Mouse (Mus musculus) embryo, embryonic 11.5 days (tissue): ENCODE measurements around the gene Ppp2r5e.
"Not testable (repeated sequence)": the region's sequence is repeated elsewhere in the genome, so short reads cannot be mapped to it uniquely, and the experiment has no call there.

ENCODE experiments used
- DNase-seq: peaks from one replicate; pipeline ENCODE4 v3.0.0-alpha.2; 2012; ENCODE audit warnings: low read depth, low spot score

Ppp2r5e gene

DNA sequence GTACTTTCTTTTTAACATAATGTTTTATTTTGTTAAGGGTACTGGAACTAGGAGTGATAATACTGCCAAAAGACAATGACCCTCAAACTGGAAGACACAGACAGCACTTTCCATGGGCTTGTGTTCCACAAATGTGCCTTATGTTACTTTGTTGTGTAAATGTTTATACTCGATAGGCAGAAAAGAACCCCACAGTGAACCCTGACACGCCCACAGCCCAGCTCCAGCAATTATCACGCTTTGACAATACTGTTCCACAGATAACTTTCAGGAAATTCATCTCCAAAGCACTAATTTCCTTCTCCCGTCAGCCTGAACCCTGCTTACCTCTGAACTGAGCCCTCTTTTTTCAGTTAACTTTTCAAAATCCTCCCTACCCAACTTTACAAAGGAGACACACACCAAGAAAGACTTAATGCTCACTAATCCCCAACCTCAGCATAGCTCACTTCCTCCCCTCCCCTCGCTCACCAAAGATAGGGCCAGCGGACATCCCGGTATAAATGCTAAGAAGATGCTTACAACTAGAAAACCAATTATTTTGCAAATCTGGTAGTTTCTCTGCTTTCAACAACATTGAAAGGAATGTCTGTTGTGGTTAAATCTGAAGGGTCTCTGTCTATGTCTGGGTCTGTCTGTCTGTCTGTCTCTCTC is 58.9 kb downstream of the Ppp2r5e start:
- DNase-seq: no peak

DNA sequence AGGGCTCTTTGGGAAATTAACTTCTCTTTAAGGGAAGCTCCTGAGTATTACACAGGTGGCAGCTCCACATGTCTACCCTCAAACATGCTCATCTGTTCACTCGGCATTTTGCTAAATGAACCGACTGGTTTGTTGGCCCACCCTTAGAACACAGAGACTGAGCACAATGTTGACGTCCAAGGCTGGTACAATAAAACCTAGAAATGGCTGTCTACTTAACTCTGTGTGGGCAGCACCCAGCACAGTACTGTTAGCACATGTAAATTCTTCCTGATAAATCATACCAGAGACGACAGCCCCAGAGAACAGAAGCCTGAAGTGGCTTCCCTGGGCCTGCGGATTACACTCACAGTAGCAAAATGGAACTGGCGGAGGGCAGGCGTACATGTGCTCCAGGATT is 59.5 kb downstream of the Ppp2r5e start:
- DNase-seq: no peak

DNA sequence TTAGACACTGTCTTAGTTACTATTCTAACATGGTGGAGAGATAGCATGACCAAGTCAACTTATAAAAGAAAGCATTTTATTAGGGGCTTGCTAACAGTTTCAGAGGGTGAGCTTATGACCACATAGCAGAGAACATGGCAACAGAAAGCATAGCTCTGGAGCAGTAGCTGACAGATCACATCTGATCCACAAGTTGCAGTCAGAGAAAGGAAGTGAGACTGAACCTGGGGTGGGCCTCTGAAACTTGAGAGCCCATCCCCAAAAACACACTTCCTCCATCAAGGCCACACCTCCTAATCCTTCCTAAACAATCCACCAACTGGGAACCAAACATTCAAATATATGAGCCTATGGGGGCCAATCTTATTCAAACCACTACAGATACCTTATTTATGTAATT is 62.9 kb downstream of the Ppp2r5e start:
- no peak for DNase-seq

DNA sequence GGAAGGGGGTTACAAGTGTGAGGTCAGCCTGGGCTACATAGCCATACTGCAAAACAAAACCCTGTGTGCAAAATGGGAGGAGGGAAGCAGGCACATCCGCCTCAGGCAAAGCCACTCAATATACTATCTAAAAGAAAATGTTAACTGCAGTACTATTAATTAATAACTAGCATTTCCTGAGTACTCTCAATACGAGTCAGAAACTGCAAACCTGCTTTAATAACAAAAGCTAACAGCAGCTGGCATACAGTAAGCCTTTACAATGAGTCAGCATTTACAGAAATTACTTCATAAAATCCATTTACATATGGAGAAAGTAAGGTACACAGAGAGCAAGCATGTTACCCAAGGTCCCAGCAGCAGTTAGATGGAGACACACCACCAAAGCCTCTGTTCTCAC is 64.2 kb downstream of the Ppp2r5e start:
- no peak for DNase-seq

DNA sequence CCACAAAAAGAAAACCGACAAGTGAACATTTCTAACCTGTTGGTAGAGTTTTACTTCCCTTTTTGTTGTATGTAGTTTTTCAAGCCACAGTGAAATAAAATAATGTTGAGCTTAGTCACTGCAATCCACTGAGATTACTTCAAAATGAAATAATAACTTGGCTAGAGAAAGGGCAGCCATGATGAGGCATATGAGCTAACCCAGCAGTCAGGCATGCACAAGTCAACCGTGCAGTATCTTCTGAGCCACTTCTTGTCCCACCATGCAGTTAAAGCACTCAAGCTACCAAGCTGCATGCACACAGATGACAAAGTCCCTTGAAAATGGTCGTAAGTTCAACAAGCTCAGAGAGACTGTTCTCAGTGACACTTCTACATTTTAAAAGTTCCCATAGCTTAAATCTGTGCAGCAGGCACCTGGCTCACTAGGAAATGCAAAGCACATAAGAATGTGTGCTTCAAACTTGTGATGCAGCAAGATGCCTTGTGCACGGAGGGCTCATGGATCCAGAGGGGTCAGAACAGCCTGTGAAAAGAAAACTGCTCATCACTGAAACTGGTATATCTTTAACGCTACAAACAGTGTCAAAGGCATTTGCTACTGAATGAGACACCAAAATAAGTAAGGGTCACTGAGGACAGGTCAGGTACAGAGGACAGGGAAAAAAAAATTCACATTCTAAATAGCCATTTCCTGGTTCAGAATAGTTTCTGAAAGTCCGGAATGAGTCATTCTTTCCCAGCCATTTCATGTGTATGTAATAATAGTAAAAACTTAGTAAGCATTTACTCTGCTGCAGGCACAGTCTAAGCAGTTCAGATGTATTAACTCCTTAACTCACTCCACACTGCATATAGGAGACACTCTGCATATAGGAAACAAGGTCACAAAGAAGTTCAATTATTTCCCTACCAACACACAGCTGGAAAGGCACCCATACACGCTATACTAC is 66.9 kb downstream of the Ppp2r5e start:
- no peak for DNase-seq

DNA sequence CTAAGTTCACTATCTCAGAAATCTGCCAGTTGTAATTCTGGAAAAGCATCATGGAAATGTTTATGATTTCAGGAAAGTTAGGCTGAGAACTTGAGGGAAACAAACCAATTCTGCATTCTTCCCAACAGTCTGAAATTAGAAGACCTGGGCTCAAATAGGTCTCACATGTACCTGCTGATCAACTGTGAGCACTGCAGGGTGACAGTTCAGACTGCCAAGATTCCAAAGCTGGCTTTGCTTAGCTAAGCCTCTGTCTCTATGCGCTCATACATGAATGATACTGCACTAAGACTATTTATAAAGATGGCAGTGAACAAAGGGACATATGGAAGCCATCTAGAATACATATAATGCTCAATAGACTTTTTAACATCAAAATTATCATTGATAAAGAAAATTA is 67.7 kb downstream of the Ppp2r5e start:
- no peak for DNase-seq

DNA sequence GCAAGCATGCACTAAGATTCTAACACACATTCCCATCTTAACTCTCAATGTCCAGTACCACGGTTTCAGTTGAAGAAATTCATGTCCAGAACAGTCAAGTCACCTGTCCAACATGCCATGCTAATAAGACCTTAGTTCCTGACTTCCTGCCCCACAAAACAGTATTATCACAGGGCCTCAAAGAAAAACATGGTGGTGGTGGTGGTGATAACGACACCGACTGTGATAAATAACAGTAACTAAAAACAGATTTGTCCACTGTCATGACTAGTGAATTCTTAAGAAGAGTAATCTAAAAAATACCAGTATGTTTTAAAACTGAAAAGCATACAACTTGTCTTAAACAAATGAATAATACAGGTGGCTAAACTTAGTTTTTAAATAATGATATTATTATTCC is 71.8 kb downstream of the Ppp2r5e start:
- no peak for DNase-seq

DNA sequence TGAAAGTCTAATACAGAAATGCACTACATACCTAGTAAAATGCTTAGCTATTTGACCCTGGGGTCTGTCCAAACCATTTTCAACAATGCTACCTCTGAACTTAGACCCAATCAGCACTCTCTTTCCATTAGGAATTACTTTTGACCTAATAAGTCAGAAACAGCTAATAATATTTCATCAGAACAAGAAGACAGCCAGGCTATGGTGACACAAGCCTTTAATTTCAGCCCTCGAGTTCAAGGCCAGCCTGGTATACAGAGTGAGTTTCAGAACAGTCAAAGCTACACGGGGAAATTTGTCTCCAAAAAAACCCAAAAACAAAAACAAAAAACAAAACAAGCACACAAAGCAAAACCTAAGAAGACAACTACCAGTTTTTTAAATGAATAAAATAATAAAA is 73.1 kb downstream of the Ppp2r5e start:
- DNase-seq: no peak

DNA sequence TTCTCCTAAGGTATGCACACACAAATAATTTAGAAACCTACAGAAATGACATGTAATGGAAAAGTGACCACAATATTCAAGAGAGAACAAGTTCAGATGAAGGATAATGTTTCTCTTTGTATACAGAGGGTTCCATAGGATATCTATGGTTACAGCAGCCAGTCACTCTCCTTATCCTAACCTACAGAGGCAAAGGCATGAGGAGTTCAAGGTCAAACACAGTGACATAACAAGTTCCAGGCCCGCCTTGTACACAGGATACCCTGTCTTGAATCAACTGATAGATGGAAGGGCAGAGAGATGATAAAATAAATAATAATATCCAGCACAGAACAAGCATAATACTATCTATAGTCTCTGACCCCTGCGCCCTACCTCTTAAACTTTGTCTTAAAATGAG is 73.7 kb downstream of the Ppp2r5e start:
- DNase-seq: no peak

DNA sequence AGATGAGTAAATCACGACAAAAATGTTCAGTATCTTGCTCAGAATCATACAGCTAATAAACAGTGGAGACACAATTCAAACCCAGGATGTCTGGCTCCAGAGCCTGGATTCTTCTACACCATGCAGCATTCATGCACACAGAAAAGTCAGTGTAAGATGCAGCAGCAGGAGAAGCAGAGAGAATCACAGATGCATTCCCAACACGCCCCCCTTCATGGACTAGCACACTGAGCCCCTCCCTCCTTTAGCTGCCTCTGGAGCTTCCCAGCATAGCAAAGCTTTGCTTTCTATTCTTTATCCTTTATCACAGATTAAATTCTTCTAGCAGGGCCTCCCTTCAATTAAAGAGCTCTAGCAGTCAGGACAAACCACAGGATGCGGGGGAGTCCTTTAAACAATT is 75.7 kb downstream of the Ppp2r5e start:
- no peak for DNase-seq

DNA sequence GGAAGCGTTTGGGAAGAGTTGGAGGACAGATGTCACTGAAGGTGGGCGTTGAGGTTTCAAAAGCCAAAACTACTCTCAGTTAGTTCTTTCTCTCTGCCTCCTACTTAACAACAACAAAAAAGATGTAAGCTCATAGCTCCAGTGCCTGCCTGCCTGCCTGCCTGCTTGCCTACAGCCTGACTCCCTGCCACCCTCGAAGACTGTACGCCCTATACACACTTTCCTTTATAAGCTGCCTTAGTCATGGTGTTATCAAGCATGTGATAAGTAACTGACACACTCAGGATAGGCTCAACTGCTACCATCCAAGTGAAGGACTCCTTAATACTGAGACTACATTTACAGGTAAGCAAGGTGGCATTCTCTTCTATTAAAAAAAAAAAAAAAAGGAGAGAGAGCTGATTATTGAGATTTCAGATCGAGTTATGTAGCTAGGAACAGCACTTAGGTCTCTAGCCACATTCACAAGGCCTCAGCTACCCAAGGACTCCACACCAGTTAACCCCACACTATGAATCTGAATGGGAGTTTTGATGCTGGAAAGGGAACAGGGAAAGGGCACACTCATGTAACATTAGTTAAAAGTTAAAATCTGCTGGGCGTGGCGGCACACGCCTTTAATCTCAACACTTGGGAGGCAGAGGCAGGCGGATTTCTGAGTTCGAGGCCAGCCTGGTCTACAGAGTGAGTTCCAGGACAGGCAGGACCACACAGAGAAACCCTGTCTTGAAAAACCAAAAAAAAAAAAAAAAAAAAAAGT is 76.7 kb downstream of the Ppp2r5e start:
- DNase-seq: no peak

DNA sequence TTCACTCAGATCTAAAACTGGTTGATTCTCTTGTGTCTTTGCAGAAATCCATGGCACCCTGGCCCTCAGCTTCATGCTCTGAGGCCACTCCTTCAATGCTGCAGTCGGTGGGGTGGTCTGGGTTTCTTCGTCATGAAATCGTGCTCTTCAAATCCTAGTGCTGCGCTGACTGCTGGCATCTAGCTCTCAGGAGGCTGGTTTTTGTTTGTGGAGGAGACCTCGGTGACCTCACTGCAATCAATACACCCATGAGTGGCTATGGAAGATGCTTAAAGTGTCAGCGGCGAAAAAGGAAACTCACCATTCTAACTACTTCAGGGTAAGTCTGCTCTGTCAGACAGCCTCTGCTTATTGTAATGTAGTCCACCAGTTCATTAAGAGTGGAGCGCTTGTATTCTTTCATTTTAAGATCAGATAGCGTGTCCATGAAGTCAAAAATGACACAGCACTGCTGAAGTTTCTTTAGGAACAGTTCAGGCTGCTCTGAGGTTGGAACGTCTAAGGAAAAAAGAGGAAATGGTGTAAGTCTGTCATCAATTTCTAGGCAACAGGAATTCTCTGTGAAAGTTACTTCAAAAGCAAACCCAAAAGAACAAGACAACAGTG is 80.6 kb downstream of the Ppp2r5e start:
- peak; percentile 7 for DNase-seq

DNA sequence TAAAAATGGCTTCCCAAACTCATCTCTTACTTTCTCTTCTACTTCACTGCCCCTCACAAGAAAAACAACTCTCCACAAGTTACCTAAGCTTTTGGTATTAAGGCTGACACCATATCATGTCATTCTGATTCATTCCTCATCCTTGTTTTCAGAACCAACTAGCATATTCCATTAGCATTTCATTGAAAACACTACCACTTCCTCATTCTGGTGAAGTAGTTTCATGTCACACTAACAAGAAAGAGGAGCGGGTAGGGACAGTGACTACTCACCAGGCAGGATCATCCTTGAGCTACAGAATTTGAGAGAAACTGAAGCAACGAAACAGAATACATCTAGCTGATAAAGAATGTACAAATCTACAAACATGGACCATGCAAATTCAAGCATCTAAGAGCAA is 84.5 kb downstream of the Ppp2r5e start:
- no peak for DNase-seq

DNA sequence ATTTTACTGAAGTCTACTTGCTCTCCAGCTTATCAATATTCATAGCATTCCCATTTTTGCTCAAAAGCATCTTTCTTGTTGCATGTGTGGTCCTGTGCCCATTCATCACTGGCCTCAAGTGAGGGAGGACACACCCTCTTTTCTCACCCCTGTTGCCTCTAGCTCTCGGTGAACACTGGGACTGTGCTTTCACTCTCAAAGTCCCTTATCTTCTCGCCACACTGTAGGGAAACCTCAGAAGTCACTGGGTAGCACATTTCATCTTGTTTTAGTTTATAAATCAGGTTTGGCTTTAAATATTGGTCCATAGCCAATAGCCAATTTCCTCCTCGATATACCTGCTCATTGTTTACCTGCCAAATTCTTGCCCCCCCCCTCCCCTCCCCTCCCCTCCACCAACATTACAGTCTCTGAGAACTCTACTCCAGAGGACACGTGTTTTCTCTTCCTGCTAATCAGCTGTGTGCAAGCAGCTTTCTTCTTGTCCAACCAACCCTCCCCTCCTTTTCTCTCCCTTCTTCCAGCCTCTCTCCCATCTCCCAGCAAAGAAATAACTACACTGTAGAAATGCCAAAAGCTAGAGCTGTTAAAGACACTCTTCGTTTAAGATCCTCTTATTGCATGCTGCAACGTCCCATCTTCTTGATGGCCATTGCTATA is 90.9 kb downstream of the Ppp2r5e start:
- no peak for DNase-seq

DNA sequence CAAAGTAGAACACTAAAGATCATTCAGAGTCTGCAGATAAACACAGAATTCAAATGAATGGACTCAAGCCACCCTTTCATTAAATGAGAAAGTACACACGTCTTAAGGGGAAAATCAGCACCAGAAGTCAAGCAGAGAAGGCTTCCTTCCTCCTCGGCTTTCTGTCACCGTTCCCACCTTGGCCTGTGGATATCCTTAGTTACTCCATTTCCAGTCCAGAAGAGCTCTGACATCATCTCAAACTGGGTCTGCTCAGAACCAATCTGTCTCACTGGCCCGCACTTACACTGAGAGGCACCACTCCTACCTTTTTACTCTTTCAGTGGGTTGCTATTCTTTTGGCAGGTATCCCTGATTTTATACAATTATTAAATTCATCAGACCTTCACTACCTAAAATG is 93.4 kb downstream of the Ppp2r5e start:
- DNase-seq: no peak

DNA sequence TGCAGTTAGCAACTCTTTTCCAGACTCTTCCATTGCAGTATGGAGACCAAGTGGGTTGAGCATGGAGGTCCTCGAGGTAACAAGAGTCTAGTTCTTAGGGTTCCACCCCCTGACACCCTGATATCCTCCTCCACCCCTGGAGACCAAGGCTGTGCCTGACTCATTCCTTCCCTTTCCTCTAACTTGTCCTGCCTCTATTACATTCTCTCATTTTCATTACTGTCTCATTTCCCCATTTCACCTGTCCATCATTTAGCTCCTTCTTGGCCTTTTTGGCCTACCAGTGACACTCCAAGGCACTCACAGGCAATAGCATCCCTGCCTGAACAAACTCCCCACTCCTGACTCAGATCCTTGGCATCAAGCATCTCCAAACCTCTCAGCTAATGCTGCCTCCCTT is 98.3 kb downstream of the Ppp2r5e start:
- DNase-seq: no peak

DNA sequence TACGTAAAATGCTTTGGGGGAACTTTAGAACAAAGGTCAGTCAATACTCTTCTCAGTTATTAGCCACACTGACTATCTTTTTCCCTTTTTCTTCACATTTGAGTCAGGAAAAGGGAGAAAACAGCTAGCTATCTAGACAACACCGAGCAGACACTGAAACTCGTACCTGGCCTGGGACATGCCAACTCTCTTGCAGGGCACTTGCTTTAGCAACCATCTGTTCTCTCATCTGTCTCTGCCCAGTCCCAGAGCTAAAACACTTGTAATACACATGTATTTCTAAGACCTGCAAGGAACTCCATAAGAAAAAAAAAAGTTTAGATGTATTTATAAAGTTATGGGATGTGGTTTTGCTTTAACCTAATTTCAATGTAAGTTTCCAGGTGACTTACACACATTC is 100.4 kb downstream of the Ppp2r5e start:
- no peak for DNase-seq

DNA sequence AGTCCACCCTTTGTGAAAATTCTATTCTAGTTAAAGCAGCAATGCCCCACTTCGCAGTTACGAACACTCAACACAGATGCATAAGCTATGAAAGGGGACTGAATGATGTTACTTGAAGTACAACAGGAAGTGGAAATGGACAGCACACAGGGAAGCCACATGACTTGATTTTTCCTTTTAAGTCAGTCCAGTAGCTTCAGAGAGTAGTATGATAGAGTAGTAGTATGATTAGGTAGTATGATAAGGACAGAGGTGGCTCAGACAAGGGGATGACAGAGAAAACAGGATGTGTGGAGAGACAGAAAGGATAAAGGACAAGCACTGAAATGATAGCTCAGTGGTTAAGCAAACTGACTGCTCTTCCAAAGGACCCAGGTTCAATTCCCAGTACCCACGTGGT is 101.4 kb downstream of the Ppp2r5e start:
- no peak for DNase-seq

DNA sequence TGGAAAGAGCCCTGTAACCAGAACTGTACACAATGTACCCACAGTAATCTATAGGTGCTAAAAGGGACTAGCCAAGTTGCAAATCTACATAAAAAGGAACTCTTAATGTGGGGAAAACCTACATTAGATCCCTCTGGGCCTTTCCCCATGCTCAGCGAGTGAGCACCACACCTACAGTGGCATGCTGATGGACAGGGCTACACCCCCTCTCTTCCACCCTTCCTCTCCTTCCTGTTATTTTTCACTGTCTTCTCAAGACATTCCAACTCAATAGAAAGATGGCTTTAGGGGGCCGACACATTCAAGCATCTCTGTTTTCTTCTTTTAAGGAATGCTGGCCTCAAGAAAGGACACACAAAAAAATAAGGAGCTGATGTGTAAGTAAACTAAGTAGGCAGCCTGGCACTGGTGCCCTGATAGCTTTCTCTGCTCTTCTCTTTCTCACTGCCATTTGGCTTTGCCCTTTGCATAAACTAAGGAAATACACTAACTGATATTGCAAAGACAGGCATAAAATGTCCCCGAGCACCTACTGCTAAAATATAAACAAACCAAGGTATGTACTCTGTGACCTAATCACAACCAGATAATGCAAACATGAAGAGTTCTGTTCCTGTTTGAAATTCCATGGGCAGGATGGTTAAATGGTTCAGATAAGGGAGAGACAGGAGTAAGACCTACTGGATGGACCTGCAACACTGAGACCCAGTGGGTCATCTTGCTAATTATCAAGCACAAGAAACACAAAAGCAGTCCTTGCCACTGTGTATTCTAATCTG is 103.3 kb downstream of the Ppp2r5e start:
- DNase-seq: no peak

DNA sequence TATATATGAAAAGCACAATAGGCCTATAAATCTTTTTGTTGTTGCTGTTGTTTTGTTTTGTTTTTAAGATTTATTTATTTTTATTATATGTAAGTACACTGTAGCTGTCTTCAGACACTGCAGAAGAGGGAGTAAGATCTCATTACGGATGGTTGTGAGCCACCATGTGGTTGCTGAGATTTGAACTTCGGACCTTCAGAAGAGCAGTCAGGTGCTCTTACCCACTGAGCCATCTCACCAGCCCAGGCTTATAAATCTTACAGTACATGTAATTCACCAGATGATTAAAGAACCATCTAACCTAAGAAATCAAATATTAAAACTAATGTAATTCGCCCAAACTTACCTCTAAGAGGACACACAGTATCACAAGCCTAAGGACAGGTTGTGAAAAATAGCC is 103.9 kb downstream of the Ppp2r5e start:
- DNase-seq: not testable (repeated sequence)

DNA sequence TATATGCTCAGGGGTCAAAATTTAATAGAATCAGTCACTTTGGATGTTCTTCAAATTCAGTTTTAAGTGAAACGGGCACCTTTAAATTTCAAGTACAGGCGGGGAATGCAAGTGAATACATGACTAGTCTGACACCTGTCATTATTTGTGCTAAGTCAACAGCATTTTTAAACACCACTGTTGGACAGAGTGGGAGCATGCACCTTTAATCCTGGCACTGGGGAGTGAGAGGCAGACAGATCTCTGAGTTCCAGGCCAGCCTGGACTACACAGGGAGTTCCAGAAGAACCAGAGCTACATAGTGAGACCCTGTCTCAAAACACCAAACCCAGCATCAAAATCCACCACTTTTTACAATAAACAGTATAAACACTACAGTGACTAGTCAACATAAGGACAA is 108.5 kb downstream of the Ppp2r5e start:
- no peak for DNase-seq
